Mouse (Mus musculus) kidney, embryonic 15.5 days (tissue): ENCODE results near the gene Krtdap. TPM values are rescaled to one million over a fixed set of nuclear protein-coding genes. Genes with fewer than 3 reads are reported as not detected.
"Not testable (repeated sequence)": the region's sequence is repeated elsewhere in the genome, so short reads cannot be mapped to it uniquely, and the experiment has no call there.

ENCODE experiments used
- ATAC-seq: fragments of 200-750 bp; cut with Nextera tagmentation; replicated peaks from 2 replicates; pipeline ENCODE4 v1.8.0; 2017; ENCODE audit warnings: moderate TSS enrichment; ENCODE audit not compliant: low FRiP score
- H3K27ac ChIP-seq: fragments of 300-500 bp; sonication (generic); 2 replicates; pipeline ENCODE4 v1.5.1; 2015; ENCODE audit warnings: mild to moderate bottlenecking, inconsistent platforms
- H3K27me3 ChIP-seq: fragments of 300-500 bp; sonication (generic); 2 replicates; pipeline ENCODE4 v1.6.1; 2015; ENCODE audit warnings: inconsistent platforms
- H3K36me3 ChIP-seq: fragments of 300-500 bp; sonication (generic); 2 replicates; pipeline ENCODE4 v1.6.1; 2015; ENCODE audit warnings: inconsistent platforms
- H3K4me1 ChIP-seq: fragments of 300-500 bp; sonication (generic); 2 replicates; pipeline ENCODE4 v1.6.1; 2015; ENCODE audit warnings: inconsistent platforms
- H3K4me2 ChIP-seq: fragments of 300-500 bp; sonication (generic); 2 replicates; pipeline ENCODE4 v1.6.1; 2015; ENCODE audit warnings: moderate library complexity, mild to moderate bottlenecking, inconsistent platforms
- H3K4me3 ChIP-seq: fragments of 300-500 bp; sonication (generic); replicated peaks from 2 replicates; pipeline ENCODE4 v1.5.1; 2015; ENCODE audit warnings: mild to moderate bottlenecking, inconsistent platforms
- H3K9ac ChIP-seq: fragments of 300-500 bp; sonication (generic); 2 replicates; pipeline ENCODE4 v1.6.1; 2015; ENCODE audit warnings: mild to moderate bottlenecking, inconsistent platforms
- H3K9me3 ChIP-seq: fragments of 300-500 bp; sonication (generic); replicated peaks from 2 replicates; pipeline ENCODE4 v1.6.1; 2016; ENCODE audit warnings: inconsistent platforms
- WGBS: fragments of 180-500 bp; shearing (Covaris S2); methylation state at CpG from one replicate; pipeline ENCODE4 v1.1.7; 2015; ENCODE audit warnings: mixed read lengths; 5-methylcytosine and 5-hydroxymethylcytosine counted together
- polyA plus RNA-seq: library from polyadenylated mRNA; unstranded; fragments of >200 nt; fragmentation: Nextera tagmentation; extraction: Ambion mirVana; gene quantifications from 2 replicates; pipeline ENCODE4 v1.2.1, GENCODE M21; 2015

The Krtdap gene
- polyA plus RNA-seq, 1 experiment from 2014 or later: 5.8 TPM

- Histone ChIP-seq H3K4me2 (no peak within 1 kb of the TSS), H3K9me3 (no peaks in the 10 kb centered on the region), H3K9ac (no peak within 1 kb of the TSS), H3K4me1 (peaks cover 21% of the 10 kb centered on the region), H3K27me3 (no peaks in the 10 kb centered on the region), H3K27ac (no peak within 1 kb of the TSS), H3K36me3 (no peaks in the 10 kb centered on the region), H3K4me3 (no peak within 1 kb of the TSS)
- WGBS: 88% methylated on average over 18 of the region's 18 CpGs
- no peak for ATAC-seq
Measured at GRCm38 (mm10) chr7:30823675-30824074, 36.0 kb downstream of the Krtdap start, which contains the start of gene Ffar2. TSS of gene Ffar2 (minus strand) at chr7:30823775.

GRCm38 (mm10) chr7:30824306-30824705 lies 36.6 kb downstream of the Krtdap start:
- Histone ChIP-seq H3K4me3 (no peak overlapping the region), H3K27me3 (no peaks in the 10 kb centered on the region), H3K4me1 (peaks cover 21% of the 10 kb centered on the region), H3K4me2 (no peak overlapping the region), H3K9me3 (no peaks in the 10 kb centered on the region), H3K9ac (no peak overlapping the region), H3K27ac (no peak overlapping the region), H3K36me3 (no peaks in the 10 kb centered on the region)
- no peak for ATAC-seq
- WGBS: 93% methylated on average over 3 of the region's 3 CpGs

DNA sequence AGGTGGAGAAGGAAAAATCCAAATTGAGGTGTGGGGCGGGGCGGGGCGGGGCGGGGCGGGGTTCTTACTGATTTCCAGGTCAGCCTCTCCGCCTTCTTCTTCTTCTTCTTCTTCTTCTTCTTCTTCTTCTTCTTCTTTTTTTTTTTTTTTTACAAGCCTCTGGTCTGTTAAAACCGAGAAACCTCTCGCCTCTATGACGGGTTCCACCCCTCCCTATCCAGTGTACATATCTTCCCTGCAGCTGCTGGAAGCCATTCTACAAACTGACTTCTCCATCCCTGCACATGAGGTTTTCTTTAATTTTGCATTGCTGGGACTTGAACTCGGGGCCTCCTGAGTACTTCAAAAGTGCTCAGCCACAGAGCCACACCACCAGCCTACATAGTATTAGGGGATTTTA lies 39.0 kb downstream of the Krtdap start:
- H3K9me3 ChIP-seq: no peaks in the 10 kb centered on the region
- H3K36me3 ChIP-seq: no peaks in the 10 kb centered on the region
- H3K4me3 ChIP-seq: no peak overlapping the region
- no peak overlapping the region for H3K4me2 ChIP-seq
- no peaks in the 10 kb centered on the region for H3K27me3 ChIP-seq
- H3K4me1 ChIP-seq: 0 out of 2 replicates have a peak, but pooled peaks cover 1% of the 10 kb centered on the region
- H3K27ac ChIP-seq: no peak overlapping the region
- WGBS: 91% methylated on average over 10 of the region's 10 CpGs
- no peak for ATAC-seq
- no peak overlapping the region for H3K9ac ChIP-seq

GRCm38 (mm10) chr7:30828871-30829270 lies 41.2 kb downstream of the Krtdap start:
- H3K27ac ChIP-seq, H3K9me3 ChIP-seq, H3K4me3 ChIP-seq, H3K36me3 ChIP-seq, H3K9ac ChIP-seq, H3K4me2 ChIP-seq, H3K4me1 ChIP-seq, ATAC-seq, H3K27me3 ChIP-seq: not testable (repeated sequence)

DNA sequence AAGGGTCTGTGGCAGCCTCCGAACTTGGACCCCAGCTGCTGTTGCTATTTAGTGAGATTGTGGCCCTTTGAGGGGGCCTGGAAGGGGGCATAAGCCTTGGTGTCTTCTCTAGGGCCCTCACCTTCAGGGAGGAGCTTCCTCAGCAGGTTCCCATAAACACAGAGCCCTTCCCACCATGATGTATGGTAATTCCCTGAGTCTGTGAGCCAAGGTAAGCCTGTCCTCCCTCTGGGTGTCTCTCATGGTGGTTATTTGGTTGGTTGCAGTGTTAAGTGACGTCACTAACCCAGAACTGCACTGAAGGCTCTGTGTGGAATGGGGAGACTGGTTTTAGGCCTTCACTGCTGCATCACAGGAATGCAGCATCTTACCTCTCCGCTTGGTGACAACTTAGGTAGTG lies 41.7 kb downstream of the Krtdap start:
- Histone ChIP-seq H3K9ac (no peak overlapping the region), H3K27me3 (no peaks in the 10 kb centered on the region), H3K4me1 (no peaks in the 10 kb centered on the region), H3K4me3 (no peak overlapping the region), H3K27ac (no peak overlapping the region), H3K36me3 (no peaks in the 10 kb centered on the region), H3K9me3 (no peaks in the 10 kb centered on the region), H3K4me2 (no peak overlapping the region)
- WGBS: 72% methylated on average over 3 of the region's 3 CpGs
- ATAC-seq: no peak

DNA sequence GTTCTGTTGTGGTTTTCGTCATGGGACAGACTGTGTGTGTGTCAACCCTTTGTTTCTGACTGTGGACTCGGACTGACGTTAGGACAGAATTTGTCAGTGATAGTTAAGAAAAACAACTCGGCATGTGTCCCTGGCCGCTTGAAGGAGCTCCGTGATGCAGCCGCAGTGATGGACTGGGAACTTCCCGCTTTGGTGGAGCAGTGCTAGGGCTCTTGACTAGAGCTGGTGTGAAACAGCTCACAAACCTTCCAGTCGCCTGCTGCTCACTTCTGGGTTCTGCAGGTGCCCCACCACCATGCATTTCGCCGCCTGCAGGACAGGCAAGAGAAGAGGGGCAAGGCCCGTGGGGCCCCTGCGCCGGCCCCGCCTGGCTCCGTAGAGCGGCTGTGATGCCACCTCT lies 44.6 kb downstream of the Krtdap start:
- H3K9ac ChIP-seq: no peak overlapping the region
- H3K4me1 ChIP-seq: no peaks in the 10 kb centered on the region
- H3K27ac ChIP-seq: no peak overlapping the region
- no peak overlapping the region for H3K4me2 ChIP-seq
- H3K36me3 ChIP-seq: no peaks in the 10 kb centered on the region
- ATAC-seq: no peak
- no peaks in the 10 kb centered on the region for H3K9me3 ChIP-seq
- WGBS: 81% methylated on average over 17 of the region's 17 CpGs
- no peaks in the 10 kb centered on the region for H3K27me3 ChIP-seq
- H3K4me3 ChIP-seq: no peak overlapping the region

- ATAC-seq, H3K4me3 ChIP-seq, H3K27ac ChIP-seq, H3K9me3 ChIP-seq, H3K4me2 ChIP-seq, H3K4me1 ChIP-seq, H3K36me3 ChIP-seq, H3K27me3 ChIP-seq, H3K9ac ChIP-seq: not testable (repeated sequence)
- WGBS: 53% methylated on average over 8 of the region's 11 CpGs
Measured at GRCm38 (mm10) chr7:30832684-30833083, 45.0 kb downstream of the Krtdap start.

DNA sequence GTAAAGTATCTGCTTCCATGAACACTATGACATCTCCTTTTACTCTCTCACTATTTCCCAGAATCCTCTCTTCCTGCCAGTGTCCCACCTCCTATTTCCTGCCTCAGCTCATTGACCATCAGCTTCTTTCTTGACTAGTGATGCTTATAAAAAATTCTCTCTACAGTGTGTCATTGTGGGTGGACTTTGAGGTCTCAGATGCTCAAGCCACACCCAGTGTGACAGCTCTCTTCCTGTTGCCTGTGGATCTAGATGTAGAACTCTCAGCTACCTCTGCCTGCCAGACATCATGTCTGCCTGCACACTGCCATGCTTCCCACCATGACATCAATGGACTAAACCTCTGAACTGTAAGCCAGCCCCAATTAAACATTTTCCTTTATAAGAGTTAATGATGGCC lies 49.6 kb downstream of the Krtdap start:
- no peak overlapping the region for H3K9ac ChIP-seq
- H3K27me3 ChIP-seq: no peaks in the 10 kb centered on the region
- no peaks in the 10 kb centered on the region for H3K36me3 ChIP-seq
- no peak overlapping the region for H3K4me2 ChIP-seq
- H3K9me3 ChIP-seq: no peaks in the 10 kb centered on the region
- no peak for ATAC-seq
- no peak overlapping the region for H3K4me3 ChIP-seq
- 0 out of 2 replicates have a peak, but pooled peaks cover 2% of the 10 kb centered on the region for H3K4me1 ChIP-seq
- no peak overlapping the region for H3K27ac ChIP-seq

DNA sequence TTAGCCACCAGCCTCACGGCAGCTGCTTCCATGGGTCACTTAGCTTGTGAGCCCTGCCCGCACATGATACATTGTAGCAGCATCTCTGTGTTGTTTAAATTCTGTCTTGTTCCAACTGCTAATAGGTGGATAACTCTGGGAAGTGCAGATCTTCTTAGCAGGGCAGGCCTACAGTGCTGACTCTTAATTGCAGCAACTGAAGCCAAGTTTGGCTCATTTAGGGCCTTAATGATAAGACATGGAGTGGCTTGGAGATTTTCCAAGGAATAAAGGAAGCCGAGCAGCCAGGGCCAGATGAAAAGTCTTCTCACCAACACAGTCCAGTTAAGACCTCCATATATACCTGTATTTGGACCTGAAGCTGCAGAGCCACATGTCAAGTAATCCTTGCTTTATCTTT lies 52.6 kb downstream of the Krtdap start:
- Histone ChIP-seq H3K9me3 (no peaks in the 10 kb centered on the region), H3K36me3 (no peaks in the 10 kb centered on the region), H3K27ac (no peak overlapping the region), H3K4me2 (no peak overlapping the region), H3K4me1 (0 out of 2 replicates have a peak, but pooled peaks cover 2% of the 10 kb centered on the region), H3K4me3 (no peak overlapping the region), H3K9ac (no peak overlapping the region), H3K27me3 (no peaks in the 10 kb centered on the region)
- 60% methylated on average over 3 of the region's 3 CpGs for WGBS
- no peak for ATAC-seq

Other genes with a start within 250 kb of the Krtdap start
- gene Hspb6, start 235.7 kb upstream of the Krtdap start, polyA plus RNA-seq: 12.8 and 20.1 TPM in 2 replicates
- gene Proser3, start 235.6 kb upstream of the Krtdap start, polyA plus RNA-seq: 14.1 and 18.6 TPM in 2 replicates
- 37.6 and 40.5 TPM in 2 replicates for gene Lin37, start 228.1 kb upstream of the Krtdap start, polyA plus RNA-seq
- gene U2af1l4, start 224.6 kb upstream of the Krtdap start, polyA plus RNA-seq: 94.8 and 102 TPM in 2 replicates
- 15.0 and 17.0 TPM in 2 replicates for gene Gm49396, start 224.6 kb upstream of the Krtdap start, polyA plus RNA-seq
- 152 TPM in 2 replicates for gene Psenen, start 224.3 kb upstream of the Krtdap start, polyA plus RNA-seq
- 3.8 and 6.0 TPM in 2 replicates for gene Igflr1, start 222.5 kb upstream of the Krtdap start, polyA plus RNA-seq
- gene Kmt2b, start 199.2 kb upstream of the Krtdap start, polyA plus RNA-seq: 6.7 and 10.9 TPM in 2 replicates
- gene Zbtb32, start 189.0 kb upstream of the Krtdap start, polyA plus RNA-seq: 0.36 and 0.63 TPM in 2 replicates
- 3.6 and 5.3 TPM in 2 replicates for gene Upk1a, start 175.0 kb upstream of the Krtdap start, polyA plus RNA-seq
- gene Cox6b1, start 161.7 kb upstream of the Krtdap start, polyA plus RNA-seq: 1,049 and 1,131 TPM in 2 replicates
- not detected in 2 replicates for gene Etv2, start 152.0 kb upstream of the Krtdap start, polyA plus RNA-seq
- gene Rbm42, start 137.6 kb upstream of the Krtdap start, polyA plus RNA-seq: 118 and 119 TPM in 2 replicates
- 58.0 and 61.1 TPM in 2 replicates for gene Haus5, start 122.9 kb upstream of the Krtdap start, polyA plus RNA-seq
- gene Pmis2, start 116.3 kb upstream of the Krtdap start, polyA plus RNA-seq: not detected in 2 replicates
- gene 2200002J24Rik, start 89.0 kb upstream of the Krtdap start, polyA plus RNA-seq: 0.58 TPM in 1 of 2 replicates, not detected in the other
- gene Atp4a, start 75.7 kb upstream of the Krtdap start, polyA plus RNA-seq: 1.3 and 1.5 TPM in 2 replicates
- 180 and 192 TPM in 2 replicates for gene Tmem147, start 58.4 kb upstream of the Krtdap start, polyA plus RNA-seq
- gene Gapdhs, start 44.2 kb upstream of the Krtdap start, polyA plus RNA-seq: 0.35 and 0.68 TPM in 2 replicates
- 2.2 and 2.6 TPM in 2 replicates for gene Sbsn, start 36.4 kb upstream of the Krtdap start, polyA plus RNA-seq
- gene Dmkn, start 24.1 kb upstream of the Krtdap start, polyA plus RNA-seq: 1.3 and 7.7 TPM in 2 replicates
- gene Ffar2, start 35.9 kb downstream of the Krtdap start, polyA plus RNA-seq: 0.19 and 0.49 TPM in 2 replicates
- 0.22 and 0.88 TPM in 2 replicates for gene Ffar3, start 68.3 kb downstream of the Krtdap start, polyA plus RNA-seq
- not detected in 2 replicates for gene Ffar1, start 73.7 kb downstream of the Krtdap start, polyA plus RNA-seq
- gene Cd22, start 92.4 kb downstream of the Krtdap start, polyA plus RNA-seq: 0.12 and 0.19 TPM in 2 replicates
- gene Mag, start 127.0 kb downstream of the Krtdap start, polyA plus RNA-seq: 0.39 and 0.61 TPM in 2 replicates
- gene Hamp2, start 136.8 kb downstream of the Krtdap start, polyA plus RNA-seq: not detected in 2 replicates
- not detected in 2 replicates for gene Hamp, start 156.1 kb downstream of the Krtdap start, polyA plus RNA-seq
- 25.0 and 25.3 TPM in 2 replicates for gene Usf2, start 168.9 kb downstream of the Krtdap start, polyA plus RNA-seq
- 62.7 and 62.8 TPM in 2 replicates for gene Lsr, start 185.6 kb downstream of the Krtdap start, polyA plus RNA-seq
- 5.8 and 6.8 TPM in 2 replicates for gene Fam187b, start 185.9 kb downstream of the Krtdap start, polyA plus RNA-seq